Mouse (Mus musculus) gastrocnemius, postnatal 14 days (tissue): ENCODE data around the gene 0610040J01Rik. TPM values are rescaled to one million over a fixed set of nuclear protein-coding genes. Genes with fewer than 3 reads are reported as not detected.

Source experiments
- DNase-seq: peaks from one replicate; pipeline ENCODE4 v3.0.0; 2021; ENCODE audit warnings: mixed read lengths
- intact Hi-C: fragments of 180-260 bp; cut with DNase I; formaldehyde crosslinking; loops from one replicate; pipeline ENCODE4 v1.15.1; 2025; ENCODE audit warnings: low total_unique reads
- total RNA-seq, 2 experiments: library from RNA; stranded (reverse); gene quantifications; 2 replicates each; pipeline ENCODE4 v1.2.3; 2021

Gene 0610040J01Rik
- total RNA-seq, 2 experiments from 2014 or later = 0.91 to 1.2 TPM

GRCm38 (mm10) chr5:63827415-63828053 is 15.4 kb downstream of the 0610040J01Rik start:
- no peak for DNase-seq
- intact Hi-C loops = no loop called here

GRCm38 (mm10) chr5:63828380-63829185 is 16.4 kb downstream of the 0610040J01Rik start:
- intact Hi-C loops = no loop called here
- DNase-seq = no peak

GRCm38 (mm10) chr5:63831054-63831453 is 18.9 kb downstream of the 0610040J01Rik start:
- DNase-seq = no peak
- intact Hi-C loops = no loop called here

- intact Hi-C loops = no loop called here
- no peak for DNase-seq
Observed at GRCm38 (mm10) chr5:63833955-63834354, 21.8 kb downstream of the 0610040J01Rik start.

- DNase-seq = no peak
- intact Hi-C loops = no loop called here
Observed at GRCm38 (mm10) chr5:63834435-63834834, 22.3 kb downstream of the 0610040J01Rik start.

- no peak for DNase-seq
- intact Hi-C loops = no loop called here
Observed at GRCm38 (mm10) chr5:63837115-63837514, 25.0 kb downstream of the 0610040J01Rik start.

GRCm38 (mm10) chr5:63837851-63838250 is 25.7 kb downstream of the 0610040J01Rik start:
- intact Hi-C loops = no loop called here
- DNase-seq = no peak

- DNase-seq = no peak
- intact Hi-C loops = no loop called here
Observed at GRCm38 (mm10) chr5:63839801-63840416, 27.7 kb downstream of the 0610040J01Rik start.

GRCm38 (mm10) chr5:63847080-63847479 is 34.9 kb downstream of the 0610040J01Rik start:
- DNase-seq = no peak
- intact Hi-C loops = no loop called here

- no peak for DNase-seq
- intact Hi-C loops = no loop called here
Observed at GRCm38 (mm10) chr5:63847541-63848226, 35.5 kb downstream of the 0610040J01Rik start.

- no peak for DNase-seq
- intact Hi-C loops = no loop called here
Observed at GRCm38 (mm10) chr5:63858901-63859300, 46.7 kb downstream of the 0610040J01Rik start.

- DNase-seq = no peak
- intact Hi-C loops = no loop called here
Observed at GRCm38 (mm10) chr5:63867421-63867820, 55.3 kb downstream of the 0610040J01Rik start.

GRCm38 (mm10) chr5:63872176-63872932 is 60.2 kb downstream of the 0610040J01Rik start:
- no peak for DNase-seq

GRCm38 (mm10) chr5:63874880-63875279 is 62.7 kb downstream of the 0610040J01Rik start:
- intact Hi-C loops = no loop called here
- DNase-seq = no peak

More at GRCm38 (mm10) chr5:63872176-63872932, 60.2 kb downstream of the 0610040J01Rik start:
- intact Hi-C loops = no loop called here

- intact Hi-C loops = no loop called here
- no peak for DNase-seq
Observed at GRCm38 (mm10) chr5:63876081-63876480, 63.9 kb downstream of the 0610040J01Rik start.

- no peak for DNase-seq
- intact Hi-C loops = no loop called here
Observed at GRCm38 (mm10) chr5:63879026-63879425, 66.9 kb downstream of the 0610040J01Rik start.

- no peak for DNase-seq
- intact Hi-C loops = loop anchor here (5.0 kb wide), 1 partner anchor 74 kb away; the partner anchor contains the start of gene 0610040J01Rik
Observed at GRCm38 (mm10) chr5:63886292-63886691, 74.1 kb downstream of the 0610040J01Rik start.

GRCm38 (mm10) chr5:63886709-63887108 is 74.5 kb downstream of the 0610040J01Rik start:
- DNase-seq = no peak
- intact Hi-C loops = loop anchor here (5.0 kb wide), 1 partner anchor 74 kb away; the partner anchor contains the start of gene 0610040J01Rik

- intact Hi-C loops = loop anchor here (5.0 kb wide), 1 partner anchor 75 kb away; the partner anchor contains the start of gene 0610040J01Rik
- DNase-seq = no peak
Observed at GRCm38 (mm10) chr5:63887111-63887510, 74.9 kb downstream of the 0610040J01Rik start.
